Mouse (Mus musculus): ENCODE measurements around the gene Hist1h3d.
"Not testable (repeated sequence)": the region's sequence is repeated elsewhere in the genome, so short reads cannot be mapped to it uniquely, and the experiment has no call there.

The Hist1h3d gene

GRCm38 (mm10) chr13:23542225-23542980, 33.2 kb upstream of the Hist1h3d start:
- not testable (repeated sequence) for DNase-seq (ENCODE audit: extremely low read depth, low read depth, low spot score)

GRCm38 (mm10) chr13:23542999-23543607, 32.5 kb upstream of the Hist1h3d start, which contains the start of gene Hist1h2bh:
Hist1h2bh (minus strand) TSS chr13:23543392.
- peak; percentile 97 for DNase-seq (ENCODE audit: extremely low read depth, low read depth, low spot score)

- no peak for DNase-seq (ENCODE audit: extremely low read depth, low read depth, low spot score)
Measured at GRCm38 (mm10) chr13:23543965-23544786, 31.4 kb upstream of the Hist1h3d start, which contains the start of gene Hist1h3f. Hist1h3f (plus strand) TSS chr13:23544052.

- DNase-seq (ENCODE audit: extremely low read depth, low read depth, low spot score), result not testable (repeated sequence)
Measured at GRCm38 (mm10) chr13:23544787-23545120, 30.8 kb upstream of the Hist1h3d start.

- DNase-seq (ENCODE audit: extremely low read depth, low read depth, low spot score), result no peak
Measured at GRCm38 (mm10) chr13:23546694-23547093, 28.9 kb upstream of the Hist1h3d start.

GRCm38 (mm10) chr13:23550761-23551145, 24.8 kb upstream of the Hist1h3d start:
- DNase-seq (ENCODE audit: extremely low read depth, low read depth, low spot score), result no peak

GRCm38 (mm10) chr13:23551146-23551834, 24.3 kb upstream of the Hist1h3d start, which contains the start of gene Hist1h4f:
Hist1h4f (minus strand) TSS chr13:23551648.
- DNase-seq (ENCODE audit: extremely low read depth, low read depth, low spot score), result not testable (repeated sequence)

GRCm38 (mm10) chr13:23551931-23552914, 23.3 kb upstream of the Hist1h3d start:
- no peak for DNase-seq (ENCODE audit: extremely low read depth, low read depth, low spot score)

- no peak for DNase-seq (ENCODE audit: extremely low read depth, low read depth, low spot score)
Measured at GRCm38 (mm10) chr13:23552962-23553361, 22.6 kb upstream of the Hist1h3d start, which contains the start of gene Hist1h1d. Hist1h1d (plus strand) TSS chr13:23553262.

GRCm38 (mm10) chr13:23554393-23554792, 21.2 kb upstream of the Hist1h3d start:
- no peak for DNase-seq (ENCODE audit: extremely low read depth, low read depth, low spot score)

- DNase-seq (ENCODE audit: extremely low read depth, low read depth, low spot score), result no peak
Measured at GRCm38 (mm10) chr13:23554925-23555838, 20.4 kb upstream of the Hist1h3d start.

- peak; percentile 72 for DNase-seq (ENCODE audit: extremely low read depth, low read depth, low spot score)
Measured at GRCm38 (mm10) chr13:23555839-23556416, 19.6 kb upstream of the Hist1h3d start.

- no peak for DNase-seq (ENCODE audit: extremely low read depth, low read depth, low spot score)
Measured at GRCm38 (mm10) chr13:23556906-23557305, 18.7 kb upstream of the Hist1h3d start.

- not testable (repeated sequence) for DNase-seq (ENCODE audit: extremely low read depth, low read depth, low spot score)
Measured at GRCm38 (mm10) chr13:23560699-23561098, 14.9 kb upstream of the Hist1h3d start.

GRCm38 (mm10) chr13:23561531-23561882, 14.1 kb upstream of the Hist1h3d start:
- DNase-seq (ENCODE audit: extremely low read depth, low read depth, low spot score), result not testable (repeated sequence)

- peak; percentile 92 for DNase-seq (ENCODE audit: extremely low read depth, low read depth, low spot score)
Measured at GRCm38 (mm10) chr13:23561883-23562659, 13.5 kb upstream of the Hist1h3d start, which contains the start of gene Hist1h3e. Hist1h3e (minus strand) TSS chr13:23562369.

GRCm38 (mm10) chr13:23562699-23563462, 12.7 kb upstream of the Hist1h3d start:
- no peak for DNase-seq (ENCODE audit: extremely low read depth, low read depth, low spot score)

All from fat pad, adult 2 months (tissue).